Mouse (Mus musculus): ENCODE data around the gene Pfkfb1. TPM values are rescaled to one million over a fixed set of nuclear protein-coding genes. Genes with fewer than 3 reads are reported as not detected.

The Pfkfb1 gene
- 1 to 10 TPM in 3 of 4 experiments, under 1 TPM in 1; 0.84 to 2.3 (median 1.8) TPM for total RNA-seq (2022)

- DNase-seq (ENCODE audit: low spot score in 2 of 2): peak; percentile 26 to 65
Observed at GRCm38 (mm10) chrX:150588023-150588764, at the start of gene Pfkfb1. Gene Pfkfb1 (plus strand): TSS chrX:150588229.

GRCm38 (mm10) chrX:150540111-150540510 lies 47.9 kb upstream of the Pfkfb1 start:
- DNase-seq (ENCODE audit: low spot score in 2 of 2): no peak

- no peak for DNase-seq (ENCODE audit: low spot score in 2 of 2)
Observed at GRCm38 (mm10) chrX:150541684-150542083, 46.3 kb upstream of the Pfkfb1 start.

GRCm38 (mm10) chrX:150547239-150547638 lies 40.8 kb upstream of the Pfkfb1 start, which contains the start of gene Alas2:
Gene Alas2 (plus strand): TSS chrX:150547375.
- DNase-seq (ENCODE audit: low spot score in 2 of 2): no peak

GRCm38 (mm10) chrX:150549639-150550038 lies 38.4 kb upstream of the Pfkfb1 start:
- DNase-seq (ENCODE audit: low spot score in 2 of 2): no peak

GRCm38 (mm10) chrX:150551986-150552385 lies 36.0 kb upstream of the Pfkfb1 start:
- DNase-seq (ENCODE audit: low spot score in 2 of 2): no peak

GRCm38 (mm10) chrX:150554032-150554431 lies 34.0 kb upstream of the Pfkfb1 start:
- DNase-seq (ENCODE audit: low spot score in 2 of 2): no peak

GRCm38 (mm10) chrX:150564644-150565357 lies 23.2 kb upstream of the Pfkfb1 start:
- DNase-seq (ENCODE audit: low spot score in 2 of 2): no peak

GRCm38 (mm10) chrX:150581921-150582320 lies 6.1 kb upstream of the Pfkfb1 start:
- no peak for DNase-seq (ENCODE audit: low spot score in 2 of 2)

- DNase-seq (ENCODE audit: low spot score in 2 of 2): no peak
Observed at GRCm38 (mm10) chrX:150585116-150585515, 2.9 kb upstream of the Pfkfb1 start.

- no peak for DNase-seq (ENCODE audit: low spot score in 2 of 2)
Observed at GRCm38 (mm10) chrX:150589696-150590095, 1.7 kb downstream of the Pfkfb1 start, which contains the start of gene Apex2. Gene Apex2 (minus strand): TSS chrX:150589868.

GRCm38 (mm10) chrX:150593266-150594035 lies 5.4 kb downstream of the Pfkfb1 start:
- DNase-seq (ENCODE audit: low spot score in 2 of 2): no peak

- no peak for DNase-seq (ENCODE audit: low spot score in 2 of 2)
Observed at GRCm38 (mm10) chrX:150594176-150594575, 6.1 kb downstream of the Pfkfb1 start.

GRCm38 (mm10) chrX:150595016-150595760 lies 7.2 kb downstream of the Pfkfb1 start:
- no peak for DNase-seq (ENCODE audit: low spot score in 2 of 2)

GRCm38 (mm10) chrX:150598882-150599281 lies 10.9 kb downstream of the Pfkfb1 start:
- DNase-seq (ENCODE audit: low spot score in 2 of 2): no peak

- no peak for DNase-seq (ENCODE audit: low spot score in 2 of 2)
Observed at GRCm38 (mm10) chrX:150636421-150636820, 48.4 kb downstream of the Pfkfb1 start.

GRCm38 (mm10) chrX:150656122-150656907 lies 68.3 kb downstream of the Pfkfb1 start:
- DNase-seq (ENCODE audit: low spot score in 2 of 2): peak in 1 of 2 experiments; percentile 46

- DNase-seq (ENCODE audit: low spot score in 2 of 2): peak in 1 of 2 experiments; percentile 32
Observed at GRCm38 (mm10) chrX:150656908-150657796, 69.1 kb downstream of the Pfkfb1 start, which contains the start of gene Tro. Gene Tro (minus strand): TSS chrX:150657583.

- DNase-seq (ENCODE audit: low spot score in 2 of 2): no peak
Observed at GRCm38 (mm10) chrX:150657797-150658118, 69.7 kb downstream of the Pfkfb1 start.
